In genomic region chrX:142560209-142560912, GRCm38 (mm10) we compare ENCODE assay signal across 11 mouse cellular contexts.
A peak's percentile ranks its signal among the peaks of the same experiment; 100 is the strongest.
DNase-seq lines count a peak whose midpoint lies in the region; ATAC-seq and TF ChIP-seq lines count a peak whose summit lies in the region.
"Had no signal": no experiment of that assay in that cellular context is flagged by ENCODE, and none has a peak within 500 bp of the region (broad histone marks: within the 10 kb centered on the region; RNA-seq: fewer than 3 reads in every experiment).

No protein-coding gene starts in this region.

- TF ChIP-seq POLR2A in kidney, adult 2 months (IDR thresholded peaks at IDR 0.05; ENCODE audit: low read depth, low read length): no peak

- H3K27ac ChIP-seq in intestine, postnatal 0 days (ENCODE audit: low read depth, low read length): no peak overlapping the region
- H3K27ac ChIP-seq in intestine, embryonic 15.5 days: no peak overlapping the region
- H3K27ac ChIP-seq in kidney, adult 2 months (ENCODE audit: insufficient read depth, low read depth, low read length): no peak overlapping the region
- no peak overlapping the region for H3K27ac ChIP-seq in midbrain, embryonic 13.5 days
- H3K27ac ChIP-seq: heart, embryonic 10.5 days; hindbrain, embryonic 14.5 days; liver, embryonic 12.5 days had no signal

- ATAC-seq in intestine, postnatal 0 days: no peak
- no peak for ATAC-seq in intestine, embryonic 15.5 days
- ATAC-seq in midbrain, embryonic 13.5 days: no peak
- ATAC-seq: liver, embryonic 12.5 days had no signal

- WGBS in intestine, postnatal 0 days: 60% methylated on average over 2 of the region's 2 CpGs
- WGBS in intestine, embryonic 15.5 days: 55% methylated on average over 2 of the region's 2 CpGs
- WGBS in kidney, adult 2 months: 28% methylated on average over 2 of the region's 2 CpGs
- 73% methylated on average over 2 of the region's 2 CpGs for WGBS in midbrain, embryonic 13.5 days

- no peaks in the 10 kb centered on the region for H3K27me3 ChIP-seq in intestine, postnatal 0 days (replicated peaks; ENCODE audit: control insufficient read depth, insufficient read depth, low read length)
- no peaks in the 10 kb centered on the region for H3K27me3 ChIP-seq in intestine, embryonic 15.5 days (replicated peaks)
- H3K27me3 ChIP-seq in kidney, adult 2 months (replicated peaks; ENCODE audit: control insufficient read depth, insufficient read depth, low read length): no peaks in the 10 kb centered on the region
- peaks cover 16% of the 10 kb centered on the region for H3K27me3 ChIP-seq in midbrain, embryonic 13.5 days

- no peaks in the 10 kb centered on the region for H3K36me3 ChIP-seq in intestine, postnatal 0 days (ENCODE audit: control insufficient read depth, insufficient read depth)
- H3K36me3 ChIP-seq in intestine, embryonic 15.5 days: no peaks in the 10 kb centered on the region
- H3K36me3 ChIP-seq in kidney, adult 2 months (ENCODE audit: control insufficient read depth, insufficient read depth, low read length): no peaks in the 10 kb centered on the region
- H3K36me3 ChIP-seq in midbrain, embryonic 13.5 days: no peaks in the 10 kb centered on the region
- H3K36me3 ChIP-seq: heart, embryonic 10.5 days; liver, embryonic 12.5 days had no signal

- H3K4me2 ChIP-seq in intestine, postnatal 0 days (replicated peaks; ENCODE audit: low read depth): no peak overlapping the region
- no peak overlapping the region for H3K4me2 ChIP-seq in intestine, embryonic 15.5 days (replicated peaks)
- no peak overlapping the region for H3K4me2 ChIP-seq in midbrain, embryonic 13.5 days (replicated peaks)
- H3K4me2 ChIP-seq: hindbrain, embryonic 14.5 days; liver, embryonic 12.5 days had no signal

- TF ChIP-seq CTCF in intestine, postnatal 0 days (IDR thresholded peaks at IDR 0.05; ENCODE audit: low read depth): peak; percentile 38
- TF ChIP-seq CTCF in kidney, adult 2 months (conservative IDR thresholded peaks at IDR 0.05; ENCODE audit: insufficient read depth, insufficient read length, low read depth, low read length): no peak; the same call in 1 of the 2 replicates

- no peak overlapping the region for H3K4me3 ChIP-seq in intestine, postnatal 0 days (ENCODE audit: low read depth, low read length)
- no peak overlapping the region for H3K4me3 ChIP-seq in intestine, embryonic 15.5 days (replicated peaks)
- no peak overlapping the region for H3K4me3 ChIP-seq in kidney, adult 2 months (ENCODE audit: insufficient read depth, low read depth, low read length)
- no peak overlapping the region for H3K4me3 ChIP-seq in midbrain, embryonic 13.5 days (replicated peaks)
- H3K4me3 ChIP-seq: erythroblast, embryonic 14.5 days; heart, embryonic 10.5 days; liver, embryonic 12.5 days had no signal

- DNase-seq in testis, postnatal 10 days (ENCODE audit: low spot score): peak; percentile 39
- DNase-seq in testis, postnatal 14 days (ENCODE audit: low spot score): no peak
- DNase-seq in kidney, adult 2 months: peak; percentile 22
- DNase-seq in gastrocnemius, postnatal 4 days (ENCODE audit: low spot score in 2 of 2): no peak

- no peaks in the 10 kb centered on the region for H3K9me3 ChIP-seq in intestine, postnatal 0 days (ENCODE audit: control insufficient read depth)
- H3K9me3 ChIP-seq in intestine, embryonic 15.5 days: no peaks in the 10 kb centered on the region
- no peaks in the 10 kb centered on the region for H3K9me3 ChIP-seq in midbrain, embryonic 13.5 days
- H3K9me3 ChIP-seq: heart, embryonic 10.5 days; liver, embryonic 12.5 days had no signal

- no peak overlapping the region for H3K9ac ChIP-seq in intestine, postnatal 0 days (ENCODE audit: low read depth, low read length)
- no peak overlapping the region for H3K9ac ChIP-seq in intestine, embryonic 15.5 days
- no peak overlapping the region for H3K9ac ChIP-seq in midbrain, embryonic 13.5 days (replicated peaks)
- H3K9ac ChIP-seq: hindbrain, embryonic 14.5 days; liver, embryonic 12.5 days had no signal

- H3K4me1 ChIP-seq in intestine, postnatal 0 days (replicated peaks; ENCODE audit: control insufficient read depth, insufficient read depth, low read length): no peaks in the 10 kb centered on the region
- H3K4me1 ChIP-seq in intestine, embryonic 15.5 days (replicated peaks): no peaks in the 10 kb centered on the region
- H3K4me1 ChIP-seq in kidney, adult 2 months (ENCODE audit: control insufficient read depth, insufficient read depth, low read length): no peaks in the 10 kb centered on the region
- H3K4me1 ChIP-seq in midbrain, embryonic 13.5 days (replicated peaks): no peaks in the 10 kb centered on the region
- H3K4me1 ChIP-seq: heart, embryonic 10.5 days had no signal

Comparison
In these comparisons a context has a peak if more than half of its experiments do, and no peak if none do; other contexts are left out.
1. DNase-seq: peak in testis, postnatal 10 days (single experiment) and kidney, adult 2 months (single experiment); none in testis, postnatal 14 days (single experiment) and gastrocnemius, postnatal 4 days (0 of 2).